Mouse (Mus musculus): Measurements from ENCODE around the gene Slc7a7.

The Slc7a7 gene

GRCm38 (mm10) chr14:54409980-54410810, 7.4 kb downstream of the Slc7a7 start:
- no peak for DNase-seq (ENCODE audit: low spot score)

GRCm38 (mm10) chr14:54409057-54409645, 8.4 kb downstream of the Slc7a7 start:
- no peak for DNase-seq (ENCODE audit: low spot score)

DNA sequence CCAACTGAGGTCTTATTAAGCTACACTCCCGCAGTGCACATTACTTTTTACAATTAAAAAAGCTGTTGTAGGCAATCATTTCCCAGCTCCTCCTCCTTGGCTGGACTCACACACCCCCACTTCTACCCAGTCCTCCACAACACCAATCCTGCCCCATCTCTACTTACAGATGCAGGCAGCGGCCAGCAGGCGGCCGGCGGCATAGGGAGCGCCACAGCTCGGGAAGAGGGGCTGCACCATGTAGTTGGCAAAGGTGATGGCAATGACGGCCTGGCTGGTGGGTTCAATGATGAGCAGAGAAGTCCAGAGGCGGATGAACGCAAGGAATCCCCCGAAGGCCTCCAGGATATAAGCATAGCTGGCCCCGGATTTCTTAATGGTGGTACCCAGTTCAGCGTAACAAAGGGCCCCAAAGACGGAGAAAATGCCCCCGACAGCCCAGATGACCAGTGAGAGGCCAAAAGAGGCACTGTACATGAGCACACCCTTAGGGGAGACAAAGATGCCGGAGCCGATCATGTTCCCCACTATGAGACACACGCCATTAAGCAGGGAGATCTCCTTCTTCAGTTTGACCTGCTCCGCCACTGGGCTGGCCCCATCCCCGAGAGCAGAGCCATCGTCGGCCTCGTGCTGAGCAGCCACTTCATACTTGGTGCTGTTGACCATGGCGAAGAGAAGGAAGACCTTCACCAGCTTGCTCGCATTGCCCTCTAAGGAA, 9.1 kb downstream of the Slc7a7 start:
- DNase-seq (ENCODE audit: low spot score): no peak

DNA sequence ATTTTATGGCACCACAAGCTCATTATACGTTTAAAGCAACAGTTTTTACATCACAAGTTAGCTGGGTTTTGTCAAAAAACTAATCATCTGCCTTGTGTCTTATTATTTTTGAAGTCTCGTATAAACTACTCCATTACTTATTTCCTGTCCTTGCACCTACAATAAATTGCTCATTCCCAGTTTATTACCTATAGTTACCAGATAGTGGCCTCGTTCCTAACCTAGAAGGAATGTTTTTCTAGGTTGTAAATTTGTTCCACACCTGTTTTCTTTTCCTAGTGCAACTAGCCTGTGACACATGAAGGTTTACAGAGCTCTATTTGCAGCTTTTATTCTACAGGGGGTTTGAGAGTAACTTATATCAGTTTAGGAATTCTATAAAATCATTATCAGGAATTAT, 15.9 kb downstream of the Slc7a7 start:
- DNase-seq (ENCODE audit: low spot score): no peak

GRCm38 (mm10) chr14:54398921-54399382, 18.6 kb downstream of the Slc7a7 start:
- no peak for DNase-seq (ENCODE audit: low spot score)

DNA sequence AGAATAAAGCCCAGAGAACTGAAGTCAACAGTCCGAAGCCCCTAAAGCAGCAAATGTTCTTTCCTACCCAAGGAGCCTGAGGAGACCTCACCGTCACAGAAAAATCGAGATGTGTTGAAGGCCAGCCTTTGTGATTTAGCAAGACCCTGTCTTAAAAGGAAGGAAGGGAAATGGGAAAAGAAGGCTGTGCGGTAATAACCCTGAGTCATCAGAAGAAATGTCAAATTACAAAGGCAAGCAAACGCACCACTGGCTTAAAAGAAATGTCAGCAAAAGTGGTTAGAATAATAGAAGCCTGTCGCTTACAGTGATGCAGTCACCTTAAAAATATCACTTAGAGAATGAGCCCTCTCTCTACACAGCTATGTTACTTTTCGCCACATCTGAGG, 19.1 kb downstream of the Slc7a7 start:
- DNase-seq (ENCODE audit: low spot score): no peak

DNA sequence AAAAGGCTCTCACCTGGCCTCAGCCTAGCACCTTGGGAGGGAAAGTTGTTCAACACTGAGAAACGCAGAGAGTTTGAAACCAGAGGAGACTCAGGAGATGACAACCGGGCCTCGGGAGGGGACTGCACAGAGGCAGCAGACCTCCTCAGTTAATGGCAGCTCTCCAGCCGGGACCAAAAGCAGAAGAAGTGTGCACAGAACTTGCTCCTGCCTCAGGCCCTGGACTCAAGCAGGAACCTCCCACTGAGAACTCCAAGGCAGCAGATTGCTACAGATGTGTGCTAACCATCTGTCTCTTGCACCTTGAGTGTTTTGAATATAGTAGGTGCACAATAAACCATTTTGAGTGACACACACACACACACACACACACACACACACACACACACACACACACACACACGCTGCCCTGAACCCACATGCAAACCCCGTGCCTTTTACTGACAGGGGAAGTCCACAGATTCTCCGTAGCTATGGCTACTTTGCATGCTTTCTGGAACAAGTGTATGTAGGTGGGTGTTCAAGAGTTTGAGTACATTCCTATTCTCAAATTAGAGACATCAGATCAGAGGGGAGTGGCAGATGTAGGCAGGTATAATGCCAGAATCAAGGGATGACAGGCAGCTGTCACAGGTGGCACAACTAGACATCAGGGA, 19.6 kb downstream of the Slc7a7 start:
- no peak for DNase-seq (ENCODE audit: low spot score)

- DNase-seq (ENCODE audit: low spot score): no peak
Measured at GRCm38 (mm10) chr14:54396685-54397084, 20.9 kb downstream of the Slc7a7 start.

DNA sequence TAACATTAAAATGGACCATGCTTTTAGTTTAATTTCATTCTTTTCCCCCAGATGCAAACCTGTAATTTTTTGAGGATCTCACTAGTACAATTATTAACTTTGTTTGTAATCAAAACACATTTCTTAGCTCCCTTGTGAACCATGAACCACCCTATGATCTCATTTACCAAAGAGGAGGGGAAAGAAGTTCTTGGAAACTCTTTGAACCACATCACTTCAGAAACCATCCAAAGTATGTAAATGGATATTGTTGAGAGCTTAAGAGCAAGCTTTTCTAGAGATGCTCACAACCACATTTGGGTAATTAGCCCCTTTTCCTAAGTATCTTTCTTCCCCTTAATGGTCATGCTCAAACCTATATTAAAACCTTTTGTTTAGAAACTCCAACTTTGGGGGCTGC, 23.3 kb downstream of the Slc7a7 start:
- DNase-seq (ENCODE audit: low spot score): no peak

DNA sequence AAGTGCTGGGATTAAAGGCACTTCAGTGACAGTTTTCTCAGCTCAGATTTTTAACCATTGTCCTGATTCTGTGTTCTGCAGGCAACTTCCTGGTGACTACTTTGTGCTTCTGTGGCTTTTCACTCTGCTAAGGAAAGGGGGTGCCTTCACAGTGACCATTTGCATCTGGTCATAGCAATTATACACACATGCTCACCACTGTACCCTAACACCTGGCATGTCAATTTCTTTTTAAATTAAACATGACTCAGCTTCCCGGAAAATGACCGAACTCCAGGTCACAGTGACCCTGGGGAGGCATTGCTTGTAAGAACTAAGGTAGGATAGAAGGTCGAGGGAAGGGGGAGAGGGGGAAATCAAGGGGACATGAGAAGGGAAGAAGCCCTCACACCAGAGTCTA, 23.8 kb downstream of the Slc7a7 start:
- DNase-seq (ENCODE audit: low spot score): no peak

DNA sequence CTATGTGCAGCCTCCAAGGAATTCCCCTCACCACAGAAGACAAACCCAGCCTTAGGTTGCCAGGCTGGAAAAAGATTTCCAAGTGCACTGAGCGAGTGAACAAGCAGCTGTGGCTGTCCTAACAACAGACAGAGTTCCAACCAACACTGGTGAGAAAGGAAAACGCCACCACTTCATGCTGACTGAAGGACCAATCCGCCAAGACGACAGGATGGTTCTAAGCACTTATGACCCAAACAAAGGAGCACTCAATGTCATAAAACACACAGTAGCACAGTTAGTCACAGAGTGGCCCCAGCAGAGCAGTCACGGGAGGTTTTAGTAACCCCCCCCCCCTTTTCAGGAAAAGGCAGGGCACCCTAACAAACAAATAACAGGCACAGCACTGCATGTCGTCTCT, 26.7 kb downstream of the Slc7a7 start:
- no peak for DNase-seq (ENCODE audit: low spot score)

GRCm38 (mm10) chr14:54387546-54387945, 30.0 kb downstream of the Slc7a7 start:
- DNase-seq (ENCODE audit: low spot score): no peak

- no peak for DNase-seq (ENCODE audit: low spot score)
Measured at GRCm38 (mm10) chr14:54385968-54386618, 31.5 kb downstream of the Slc7a7 start.

DNA sequence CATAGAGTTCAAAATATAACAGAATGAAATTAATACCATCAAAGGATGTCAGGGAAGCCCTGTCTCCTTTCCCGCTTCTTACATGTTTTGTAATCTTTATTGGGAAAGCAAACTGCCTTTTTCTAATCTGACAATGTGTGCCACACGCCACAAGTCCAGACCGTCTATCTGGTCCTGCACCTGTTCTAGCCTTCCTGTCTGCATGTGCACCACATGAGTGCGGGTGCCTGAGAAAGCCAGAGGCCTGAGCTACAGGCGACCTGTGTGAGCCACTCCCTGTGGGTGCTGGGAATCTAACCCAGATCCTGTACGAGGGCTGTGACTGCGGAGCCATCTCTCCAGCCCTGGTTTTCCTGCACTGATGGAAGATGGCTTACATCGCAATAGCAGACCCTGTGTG, 33.2 kb downstream of the Slc7a7 start:
- DNase-seq (ENCODE audit: low spot score): no peak

- no peak for DNase-seq (ENCODE audit: low spot score)
Measured at GRCm38 (mm10) chr14:54383355-54383771, 34.2 kb downstream of the Slc7a7 start.

GRCm38 (mm10) chr14:54382641-54383040, 34.9 kb downstream of the Slc7a7 start:
- DNase-seq (ENCODE audit: low spot score): no peak

DNA sequence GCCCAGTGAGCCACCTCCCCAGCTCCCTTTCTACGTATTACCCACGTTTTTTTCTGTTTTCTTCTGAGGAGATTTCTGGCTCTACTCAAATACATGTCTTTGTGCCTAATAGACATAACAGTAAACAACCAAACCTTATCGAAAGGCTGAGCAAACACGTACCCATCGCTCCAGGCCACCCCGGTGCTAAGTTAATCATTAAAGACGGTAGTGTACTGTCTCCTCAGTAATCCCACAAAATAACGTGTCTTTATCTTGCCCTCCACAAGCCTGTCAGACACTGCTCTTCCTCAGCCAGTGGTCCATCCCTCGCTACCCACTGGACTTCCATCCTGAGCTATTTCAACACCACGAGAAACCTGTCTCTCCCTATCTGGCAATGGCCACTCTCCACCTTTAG, 35.8 kb downstream of the Slc7a7 start:
- no peak for DNase-seq (ENCODE audit: low spot score)

DNA sequence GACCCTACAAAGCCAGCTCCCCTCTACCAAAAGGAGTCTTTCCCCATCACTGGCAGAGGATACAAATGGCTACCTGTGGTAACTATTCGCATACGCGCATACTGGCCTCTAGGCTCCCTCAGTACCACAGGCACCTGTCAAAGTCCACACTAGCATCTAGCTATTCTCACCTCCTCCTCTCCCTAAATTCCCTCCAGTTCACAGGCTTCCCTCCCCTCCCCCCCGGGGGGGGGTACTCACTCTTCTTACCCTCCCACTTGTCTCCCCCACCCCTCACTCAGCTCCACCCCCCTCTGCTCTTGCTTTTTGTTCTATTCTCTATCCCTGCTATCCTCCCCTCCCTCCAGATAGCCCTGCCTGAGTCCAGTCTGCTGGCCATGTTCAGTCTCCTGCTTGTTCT, 37.0 kb downstream of the Slc7a7 start:
- DNase-seq (ENCODE audit: low spot score): no peak

DNA sequence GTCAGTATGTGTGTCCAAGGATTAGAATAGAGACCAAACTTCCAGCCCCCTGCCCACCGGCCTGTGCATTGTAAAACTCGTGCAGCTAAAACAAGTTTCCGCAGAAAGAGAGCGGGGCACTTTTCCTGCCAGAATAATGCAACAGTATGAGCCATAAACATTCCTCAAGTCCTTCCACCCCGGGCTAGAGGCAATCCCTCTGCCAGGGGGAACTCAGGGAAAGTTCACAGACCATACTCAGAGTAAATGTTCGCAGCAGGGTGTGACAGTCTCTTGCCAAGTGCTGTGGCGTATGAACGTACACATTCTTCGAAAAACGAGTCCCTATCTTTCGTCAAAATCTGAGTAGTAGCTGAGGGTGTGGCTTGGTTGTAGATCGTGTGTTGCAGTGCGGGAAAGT, 38.0 kb downstream of the Slc7a7 start:
- DNase-seq (ENCODE audit: low spot score): no peak

DNA sequence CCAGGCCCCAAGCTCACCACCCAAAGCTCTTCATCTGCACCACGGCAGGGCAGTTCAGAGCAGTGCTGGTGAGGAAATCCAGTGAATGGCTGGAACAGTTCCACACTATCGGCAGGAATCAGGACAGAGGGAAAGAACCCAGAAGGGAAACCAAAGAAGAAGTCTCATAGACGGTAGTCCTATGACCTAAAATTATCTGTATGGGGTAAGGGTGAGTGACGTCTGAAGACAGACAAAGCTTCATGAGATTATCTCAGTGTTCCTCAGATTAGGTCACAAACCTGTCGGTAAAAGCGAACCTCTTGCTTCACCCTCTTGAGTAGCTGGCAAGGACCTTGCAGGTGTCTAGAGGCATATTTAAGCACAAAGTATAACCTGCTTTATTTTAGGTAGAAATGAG, 40.4 kb downstream of the Slc7a7 start:
- DNase-seq (ENCODE audit: low spot score): no peak

DNA sequence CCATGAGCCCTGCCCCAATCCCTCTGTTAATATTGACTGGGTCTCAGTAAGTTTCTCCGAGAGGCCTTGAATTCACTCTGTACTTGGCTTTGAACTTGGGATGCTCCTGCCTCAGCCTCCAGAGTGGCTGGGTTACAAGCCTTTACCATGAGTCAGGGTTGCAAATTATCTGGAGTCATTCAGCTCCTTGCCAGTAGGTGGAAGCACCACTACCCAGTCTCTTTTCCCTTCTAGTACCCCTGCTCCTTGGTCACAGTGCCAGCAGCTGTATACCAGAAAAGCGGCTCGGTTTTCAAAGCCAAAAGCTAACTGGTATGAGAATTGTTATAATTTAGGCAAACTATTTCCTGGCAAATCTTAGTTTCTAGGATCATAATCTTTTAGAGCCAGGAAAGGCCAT, 41.7 kb downstream of the Slc7a7 start:
- peak; percentile 41 for DNase-seq (ENCODE audit: low spot score)

- no peak for DNase-seq (ENCODE audit: low spot score)
Measured at GRCm38 (mm10) chr14:54372923-54373322, 44.7 kb downstream of the Slc7a7 start.

All from T-cell, adult 2 months (primary cell).